ENCODE assay signal across 8 mouse cellular contexts in genomic region chr13:46727038-46727836, GRCm38 (mm10). TPM values are rescaled to one million over a fixed set of nuclear protein-coding genes. Genes with fewer than 3 reads are reported as not detected.
DNase-seq lines count a peak whose midpoint lies in the region; ATAC-seq lines count a peak whose summit lies in the region.

No protein-coding gene starts in this region.

- no peaks in the 10 kb centered on the region for H3K27me3 ChIP-seq in limb, embryonic 13.5 days
- H3K27me3 ChIP-seq in midbrain, embryonic 13.5 days: no peaks in the 10 kb centered on the region

- no peak for DNase-seq in cerebellum, adult 11 months
- DNase-seq in embryo, embryonic 11.5 days (ENCODE audit: low read depth, low spot score): peak; percentile 42
- DNase-seq in gastrocnemius, postnatal 25 days: peak; percentile 69
- DNase-seq in spleen, adult 18-20 months: peak; percentile 66 to 68

- WGBS in limb, embryonic 13.5 days: under 1% methylated on average over 61 of the region's 85 CpGs
- WGBS in midbrain, embryonic 13.5 days: under 1% methylated on average over 83 of the region's 85 CpGs

- H3K9ac ChIP-seq in limb, embryonic 13.5 days: peak overlapping the region; percentile 91
- peak overlapping the region; percentile 96 for H3K9ac ChIP-seq in midbrain, embryonic 13.5 days (replicated peaks)

- no peaks in the 10 kb centered on the region for H3K36me3 ChIP-seq in limb, embryonic 13.5 days
- H3K36me3 ChIP-seq in midbrain, embryonic 13.5 days: no peaks in the 10 kb centered on the region

- peak overlapping the region; percentile 99 for H3K4me3 ChIP-seq in limb, embryonic 13.5 days
- peak overlapping the region; percentile 99 for H3K4me3 ChIP-seq in midbrain, embryonic 13.5 days (replicated peaks)

- peak overlapping the region; percentile 92 for H3K27ac ChIP-seq in limb, embryonic 13.5 days
- H3K27ac ChIP-seq in midbrain, embryonic 13.5 days: peak overlapping the region; percentile 96

- H3K4me1 ChIP-seq in limb, embryonic 13.5 days: peaks cover 15% of the 10 kb centered on the region
- H3K4me1 ChIP-seq in midbrain, embryonic 13.5 days (replicated peaks): peaks cover 29% of the 10 kb centered on the region

- peak; percentile 68 for ATAC-seq in cerebellum, adult (ENCODE audit: insufficient number of reproducible peaks, low FRiP score, low TSS enrichment)
- peak; percentile 47 for ATAC-seq in inflammation-experienced regulatory T-cells, adult 6 months
- peak; percentile 83 for ATAC-seq in limb, embryonic 13.5 days (ENCODE audit: low FRiP score, low read depth)
- ATAC-seq in midbrain, embryonic 13.5 days: peak; percentile 92

- H3K4me2 ChIP-seq in limb, embryonic 13.5 days (replicated peaks): peak overlapping the region; percentile 73
- peak overlapping the region; percentile 78 for H3K4me2 ChIP-seq in midbrain, embryonic 13.5 days (replicated peaks)

- no peaks in the 10 kb centered on the region for H3K9me3 ChIP-seq in limb, embryonic 13.5 days
- H3K9me3 ChIP-seq in midbrain, embryonic 13.5 days: no peaks in the 10 kb centered on the region

RNA-seq across cellular contexts. Expression of gene Nup153, which starts 0.5 kb away (rescaled TPM):
- total RNA-seq in gastrocnemius, postnatal 25 days (2021): 10 to 100 TPM; 31.3 to 40.2 TPM
- polyA plus RNA-seq in inflammation-experienced regulatory T-cells, adult 6 months (2017; shearing (Covaris generic)): 10 to 100 TPM; 45.4 to 74.4 (median 73.1) TPM
- polyA plus RNA-seq in limb, embryonic 13.5 days (2015; fragmentation: Nextera tagmentation; extraction: Ambion mirVana): 24.0 and 24.9 TPM in 2 replicates
- 21.9 and 22.4 TPM in 2 replicates for polyA plus RNA-seq in midbrain, embryonic 13.5 days (2015; fragmentation: Nextera tagmentation; extraction: Ambion mirVana)

RNA-seq across cellular contexts. Expression of gene Fam8a1, which starts 57.9 kb away (rescaled TPM):
- 10 to 100 TPM; 21.3 to 21.9 TPM for total RNA-seq in gastrocnemius, postnatal 25 days (2021)
- polyA plus RNA-seq in inflammation-experienced regulatory T-cells, adult 6 months (2017; shearing (Covaris generic)): 1 to 10 TPM; 5.1 to 9.7 (median 6.2) TPM
- 11.6 and 11.8 TPM in 2 replicates for polyA plus RNA-seq in limb, embryonic 13.5 days (2015; fragmentation: Nextera tagmentation; extraction: Ambion mirVana)
- 18.8 and 22.7 TPM in 2 replicates for polyA plus RNA-seq in midbrain, embryonic 13.5 days (2015; fragmentation: Nextera tagmentation; extraction: Ambion mirVana)
